Mouse (Mus musculus): ENCODE results near the gene Hus1.

The Hus1 gene

DNA sequence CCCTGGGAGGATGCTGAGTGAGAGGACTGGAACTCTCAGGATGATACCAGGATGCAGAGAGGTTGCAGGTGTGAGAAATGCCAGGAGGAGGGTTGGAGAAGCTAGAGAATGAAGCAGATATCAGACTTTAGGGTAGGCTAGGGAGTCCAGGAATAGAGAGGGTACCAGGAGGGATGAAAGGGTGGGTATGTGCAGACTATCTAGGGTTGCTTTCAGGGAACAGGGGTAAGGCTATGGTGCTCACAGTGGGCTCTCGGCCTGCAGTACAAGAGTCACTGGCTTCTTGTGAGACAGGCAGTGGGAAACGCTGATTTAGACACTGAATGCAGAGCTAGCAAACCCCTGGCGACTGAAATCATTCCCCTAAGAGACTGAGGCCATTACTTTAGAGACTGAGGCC lies 37.8 kb downstream of the Hus1 start, which contains the start of gene Pkd1l1:
Gene Pkd1l1, minus strand, starts transcription at position 101 of the 400 bp plus-strand sequence.
- no peak for DNase-seq

DNA sequence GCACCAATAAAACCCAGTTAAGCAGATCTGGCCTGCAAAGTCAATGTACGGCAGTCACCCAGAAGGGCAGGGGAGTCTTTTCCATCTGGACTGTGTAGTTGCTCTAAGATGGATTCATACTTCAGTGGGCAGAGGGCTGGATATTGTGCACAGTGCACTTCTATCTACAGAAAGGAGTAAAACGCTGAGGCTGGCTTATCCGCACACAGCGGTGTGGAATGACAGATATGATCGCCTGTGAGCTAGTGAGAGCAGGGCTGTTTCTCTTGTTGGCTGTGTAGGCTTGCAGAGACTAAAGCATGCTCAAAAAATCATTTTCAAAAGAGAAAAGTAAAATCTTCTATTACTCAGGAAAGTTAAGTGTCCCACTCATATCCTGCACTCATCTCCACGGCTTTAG lies 38.9 kb downstream of the Hus1 start:
- DNase-seq, result no peak

DNA sequence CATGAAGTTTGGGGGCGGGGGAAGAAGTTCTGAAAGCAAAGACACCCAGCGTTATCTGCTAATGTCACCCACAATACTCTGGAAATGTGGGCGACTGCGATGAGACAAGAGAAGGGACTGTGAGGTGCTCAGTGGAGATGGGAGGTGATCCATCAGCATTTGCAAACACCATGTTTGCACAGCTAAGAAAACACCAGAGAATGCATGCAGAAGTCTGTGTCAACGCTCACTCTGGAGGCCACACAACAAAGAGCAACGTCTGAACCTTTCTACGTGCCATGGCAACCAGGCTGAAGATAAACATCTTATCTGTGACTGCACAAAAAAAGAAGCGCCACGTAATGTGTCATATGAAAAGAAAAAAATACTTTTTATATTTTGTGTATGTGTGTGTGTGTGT lies 40.5 kb downstream of the Hus1 start:
- DNase-seq, result no peak

DNA sequence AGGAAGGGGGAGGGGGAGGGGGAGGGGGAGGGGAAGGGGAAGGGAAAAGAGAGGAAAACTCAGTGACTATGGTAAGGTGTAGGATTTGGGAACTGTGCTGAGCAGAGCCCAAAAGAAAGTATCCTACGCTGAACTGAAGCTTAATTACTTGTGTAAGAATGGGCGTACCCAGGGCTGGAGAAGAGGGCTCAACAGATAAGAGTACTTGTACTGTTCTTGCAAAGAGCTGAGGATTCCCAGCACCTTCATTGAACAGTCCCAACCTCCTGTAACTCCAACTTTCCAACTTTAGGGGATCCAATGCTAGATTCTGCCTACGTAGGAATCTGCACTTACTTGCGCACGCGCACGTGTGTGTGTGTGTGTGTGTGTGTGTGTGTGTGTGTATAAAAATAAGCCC lies 42.9 kb downstream of the Hus1 start:
- no peak for DNase-seq

DNA sequence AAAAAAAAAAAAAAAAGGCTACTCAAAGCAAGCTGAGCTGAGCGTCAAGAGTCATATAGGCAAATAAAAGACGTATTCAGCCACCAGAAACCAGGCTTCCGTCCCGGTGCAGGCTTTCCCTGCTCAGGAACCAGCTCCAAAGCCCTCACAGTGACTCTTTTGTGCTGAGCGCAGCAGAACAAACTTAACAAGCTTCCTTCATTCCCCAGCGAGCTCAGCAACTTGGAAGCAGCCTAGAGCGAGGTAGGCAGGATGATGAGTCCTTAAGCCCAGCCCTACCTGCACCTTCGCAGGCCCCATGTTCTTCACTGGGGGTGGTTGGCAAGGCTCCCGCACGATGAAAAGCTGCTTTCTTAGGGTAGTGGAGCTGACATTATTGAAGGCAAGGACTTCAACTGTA lies 52.4 kb downstream of the Hus1 start:
- DNase-seq, result no peak

DNA sequence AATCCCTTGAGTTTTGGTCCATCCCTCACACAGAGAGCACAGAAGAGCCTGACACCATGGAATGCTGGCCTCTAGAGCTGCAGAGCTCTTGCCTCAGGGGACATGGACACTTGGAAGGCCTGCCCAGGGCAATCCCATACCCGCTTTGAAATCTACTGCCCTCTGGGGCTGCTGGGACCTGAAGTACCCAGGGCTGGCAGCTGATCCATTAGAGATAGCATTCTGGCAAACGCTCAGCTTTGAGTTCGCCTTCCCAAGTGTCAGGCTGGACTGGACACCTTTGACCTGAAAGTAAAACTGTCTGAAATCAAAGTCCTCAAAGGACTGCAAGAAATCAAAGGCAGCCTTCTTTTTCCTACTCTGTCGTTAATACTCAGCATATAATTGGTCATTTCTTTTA lies 52.9 kb downstream of the Hus1 start:
- DNase-seq, result peak; percentile 14

DNA sequence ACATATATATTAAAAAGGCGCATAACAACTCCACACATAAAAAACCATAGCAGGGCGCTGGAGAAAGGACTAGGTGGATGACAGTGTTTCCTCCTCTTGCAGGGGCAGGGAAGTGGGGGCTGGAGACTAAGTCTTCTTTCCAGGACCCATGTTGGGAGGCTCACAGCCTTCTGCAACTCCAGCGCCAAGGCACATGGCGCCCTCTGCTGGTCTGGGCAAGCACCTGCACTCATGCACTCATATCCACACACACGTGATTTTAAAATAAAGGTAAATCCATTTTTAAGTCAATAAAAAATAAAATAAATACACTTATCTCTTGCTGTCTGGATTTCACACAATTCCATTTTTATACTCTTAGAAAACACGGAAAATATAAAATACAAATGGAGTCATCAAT lies 54.0 kb downstream of the Hus1 start:
- peak; percentile 37 for DNase-seq

DNA sequence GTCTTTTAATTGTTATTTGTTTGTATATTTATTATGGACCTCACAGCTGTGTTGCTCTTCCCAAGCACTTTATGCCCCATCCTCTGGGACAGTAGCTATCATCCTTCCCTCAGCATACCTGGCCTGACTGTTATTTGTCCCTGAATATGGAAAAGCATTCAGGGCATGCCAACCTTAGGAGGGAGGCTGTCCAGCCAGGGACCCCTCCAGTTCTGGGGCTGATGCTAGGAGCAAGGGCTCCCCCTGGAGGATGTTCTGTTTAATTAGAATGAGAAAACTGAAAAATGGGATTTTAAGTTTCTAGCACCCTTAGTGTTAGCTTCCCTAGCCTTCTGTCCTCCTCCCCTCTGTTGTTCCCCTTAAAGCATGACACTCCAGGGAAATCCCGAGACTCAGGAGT lies 55.3 kb downstream of the Hus1 start:
- DNase-seq, result peak; percentile 54

DNA sequence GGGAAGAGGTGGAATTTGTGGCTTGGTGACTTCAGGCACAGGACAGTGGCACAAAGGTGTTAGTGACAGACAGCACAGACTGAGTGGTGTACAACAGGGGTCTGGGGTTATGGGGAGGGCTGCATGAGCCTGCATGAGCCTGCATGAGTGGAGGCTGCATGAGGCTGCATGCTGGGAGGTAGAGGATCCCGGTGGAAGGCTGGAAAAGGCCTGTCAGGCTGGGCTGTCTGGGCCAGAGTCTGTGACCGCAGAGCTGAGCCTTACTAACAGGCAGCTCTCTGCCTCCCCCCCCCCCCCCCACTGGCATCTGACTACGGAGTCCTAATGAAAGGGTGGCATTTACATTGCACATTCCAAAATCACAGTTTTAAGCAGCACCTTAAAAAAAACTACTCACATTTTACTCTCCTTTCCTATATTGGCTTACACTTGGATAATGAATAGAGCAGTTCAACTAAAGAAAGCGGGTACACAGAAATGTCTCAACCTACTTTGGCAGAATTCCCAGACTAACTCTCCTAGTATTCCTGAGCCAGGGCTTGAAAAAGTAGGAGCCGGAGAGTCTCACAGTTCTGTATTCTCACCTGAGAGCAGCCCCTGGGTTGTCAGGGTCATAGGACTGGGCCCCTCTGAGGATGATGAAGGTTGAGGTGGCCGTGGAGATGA lies 61.1 kb downstream of the Hus1 start:
- DNase-seq, result no peak

DNA sequence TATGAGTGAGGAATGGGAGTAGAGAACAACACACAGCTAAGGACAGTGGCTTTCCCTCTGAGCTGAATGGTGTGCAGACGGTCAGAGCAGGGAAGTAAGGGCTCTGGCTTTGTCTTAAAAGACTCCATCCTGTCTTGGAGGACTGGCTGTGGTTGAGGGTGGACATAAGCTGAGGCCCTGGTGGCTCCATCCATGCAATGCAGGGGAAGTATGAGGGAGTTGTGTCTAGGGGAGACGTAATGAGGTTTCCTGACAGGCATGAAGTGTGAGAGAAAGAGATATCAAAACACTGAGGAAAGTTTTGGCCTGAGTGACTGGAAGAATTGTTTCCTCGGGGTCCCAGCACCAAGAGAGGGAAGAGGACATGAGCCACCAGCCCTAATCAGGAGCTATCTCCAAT lies 62.1 kb downstream of the Hus1 start:
- no peak for DNase-seq

DNA sequence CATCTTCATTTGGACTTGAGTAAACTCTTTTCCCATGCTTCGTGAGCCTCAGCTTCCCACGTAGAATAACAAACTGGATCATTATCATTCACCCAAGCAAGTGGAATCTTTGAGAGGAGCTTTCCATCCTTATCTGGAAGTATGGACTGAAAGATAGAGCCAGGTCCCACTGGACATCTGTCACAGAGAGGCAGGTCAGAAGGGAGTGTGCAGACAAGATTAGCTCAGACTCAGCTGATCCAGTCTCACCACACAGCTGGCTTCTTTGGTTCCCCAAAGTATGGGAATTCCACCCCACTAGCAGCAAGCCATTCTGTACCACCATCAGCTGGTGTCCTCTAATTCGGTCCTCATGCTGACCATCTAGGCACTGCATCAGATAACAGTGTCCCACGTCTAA lies 66.9 kb downstream of the Hus1 start:
- no peak for DNase-seq
